Mouse (Mus musculus) left cerebral cortex, postnatal 4 days (tissue): ENCODE measurements around the gene D630039A03Rik. TPM values are rescaled to one million over a fixed set of nuclear protein-coding genes. Genes with fewer than 3 reads are reported as not detected.
A peak's percentile ranks its signal among the peaks of the same experiment; 100 is the strongest.

ENCODE experiments used
- DNase-seq: peaks from one replicate; pipeline ENCODE4 v3.0.0-alpha.2; 2022
- intact Hi-C: fragments of 180-260 bp; cut with DNase I; formaldehyde crosslinking; loops from one replicate; pipeline ENCODE4 v1.15.1; 2025
- total RNA-seq, 2 experiments: library from RNA; stranded (reverse); gene quantifications; 2 replicates each; pipeline ENCODE4 v1.2.3; 2021

D630039A03Rik gene
- not detected for total RNA-seq

DNA sequence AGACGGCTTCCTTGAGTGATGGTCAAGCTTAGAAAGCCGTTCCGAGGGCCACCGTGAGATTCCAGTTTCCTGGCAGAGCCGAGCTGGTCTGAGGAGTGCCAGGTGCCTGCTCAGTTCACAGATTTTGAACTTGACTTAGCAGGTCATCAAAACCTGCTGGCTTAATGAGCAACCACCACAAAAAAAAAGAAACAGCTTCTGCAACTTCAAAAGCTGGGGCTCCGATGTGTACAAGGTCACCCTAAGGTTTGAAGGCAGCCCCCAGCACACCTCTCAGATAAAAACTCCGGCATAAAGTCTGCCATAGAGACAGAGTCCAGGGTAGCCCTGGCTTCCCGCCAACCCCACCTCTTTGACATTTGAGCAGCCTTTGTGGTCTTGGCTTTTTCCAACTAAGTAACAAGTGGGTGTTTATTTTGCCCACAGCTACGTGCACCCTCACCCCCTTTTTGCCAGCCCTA lies at the start of gene D630039A03Rik:
D630039A03Rik (minus strand) TSS at position 97 of the 461 bp plus-strand sequence.
- intact Hi-C loops = no loop called here
- peak; percentile 44 for DNase-seq

DNA sequence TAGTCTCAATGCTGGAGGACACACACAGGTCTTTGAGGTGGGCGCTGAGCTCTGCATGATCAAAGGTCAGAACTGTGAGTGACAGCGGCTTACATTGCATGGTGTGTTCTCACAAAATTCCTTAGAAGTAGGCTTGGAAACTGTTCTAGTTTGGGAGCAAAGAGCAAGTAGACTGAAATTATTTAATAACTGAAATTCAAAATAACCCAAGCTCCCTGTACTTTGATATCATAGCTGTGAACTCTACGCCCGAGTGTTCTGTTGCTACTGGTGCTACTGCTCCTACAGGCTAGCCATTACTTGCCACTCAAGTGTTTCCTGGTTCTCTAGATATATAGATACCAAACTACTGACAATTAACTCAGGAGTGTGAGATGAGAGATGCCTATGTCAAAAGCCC lies 49.4 kb upstream of the D630039A03Rik start:
- intact Hi-C loops = no loop called here
- DNase-seq = no peak

DNA sequence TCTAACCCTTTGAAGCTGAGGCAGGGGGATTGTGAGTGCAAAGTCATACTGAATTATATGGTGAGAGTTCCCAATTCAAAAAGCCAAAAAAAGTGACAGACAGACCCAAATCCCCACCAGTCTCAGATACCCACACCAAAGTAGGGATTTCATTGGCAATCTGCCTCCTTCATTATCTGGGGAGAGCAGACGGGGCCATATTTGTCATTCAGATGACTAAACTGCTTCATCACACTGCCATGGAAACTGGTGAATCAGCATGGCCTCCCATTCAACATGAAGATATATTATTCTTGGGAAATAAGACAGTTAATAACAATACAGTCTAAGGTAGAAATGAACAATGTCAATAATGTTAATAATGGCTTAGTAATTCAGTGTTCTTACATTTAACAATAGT lies 48.0 kb upstream of the D630039A03Rik start:
- intact Hi-C loops = no loop called here
- DNase-seq = no peak

DNA sequence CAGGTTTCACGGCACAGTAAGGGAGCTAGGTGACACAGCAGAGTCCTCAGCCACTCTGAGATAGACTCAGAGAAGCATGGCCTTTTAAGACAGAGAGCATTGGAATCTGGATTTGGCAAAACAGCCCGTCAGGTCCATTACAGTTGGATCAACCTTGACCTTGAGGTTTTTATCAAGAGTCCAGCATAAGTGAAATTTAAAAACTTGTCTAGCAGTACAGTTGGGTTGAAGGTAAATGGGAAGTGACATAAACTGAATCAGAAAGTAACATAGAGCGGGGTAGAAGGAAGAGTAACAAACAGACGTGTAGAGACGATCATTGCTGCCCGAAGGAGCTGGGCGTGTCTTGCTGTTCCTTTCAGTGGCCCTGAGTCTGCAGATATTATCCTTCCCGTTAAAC lies 43.0 kb upstream of the D630039A03Rik start:
- intact Hi-C loops = no loop called here
- no peak for DNase-seq

DNA sequence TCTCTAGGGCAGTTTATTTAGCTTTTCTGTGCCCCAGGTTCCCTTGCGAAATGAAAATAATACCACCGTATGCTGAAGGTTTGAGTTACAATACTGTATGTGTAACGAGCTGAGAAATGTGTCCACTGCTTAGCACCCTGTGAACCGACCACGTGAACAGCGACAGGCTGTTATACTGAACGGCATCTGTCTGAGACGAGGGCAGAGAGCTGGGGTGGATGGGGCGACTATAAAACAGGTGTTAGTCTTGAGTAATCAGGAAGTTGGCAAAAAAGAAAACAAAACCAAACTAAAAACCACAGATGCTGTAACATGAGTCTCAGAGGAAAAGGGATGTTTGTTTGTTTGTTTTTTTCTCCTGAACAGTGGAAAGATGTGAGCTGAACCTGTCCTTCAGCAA lies 42.0 kb upstream of the D630039A03Rik start:
- intact Hi-C loops = no loop called here
- no peak for DNase-seq

DNA sequence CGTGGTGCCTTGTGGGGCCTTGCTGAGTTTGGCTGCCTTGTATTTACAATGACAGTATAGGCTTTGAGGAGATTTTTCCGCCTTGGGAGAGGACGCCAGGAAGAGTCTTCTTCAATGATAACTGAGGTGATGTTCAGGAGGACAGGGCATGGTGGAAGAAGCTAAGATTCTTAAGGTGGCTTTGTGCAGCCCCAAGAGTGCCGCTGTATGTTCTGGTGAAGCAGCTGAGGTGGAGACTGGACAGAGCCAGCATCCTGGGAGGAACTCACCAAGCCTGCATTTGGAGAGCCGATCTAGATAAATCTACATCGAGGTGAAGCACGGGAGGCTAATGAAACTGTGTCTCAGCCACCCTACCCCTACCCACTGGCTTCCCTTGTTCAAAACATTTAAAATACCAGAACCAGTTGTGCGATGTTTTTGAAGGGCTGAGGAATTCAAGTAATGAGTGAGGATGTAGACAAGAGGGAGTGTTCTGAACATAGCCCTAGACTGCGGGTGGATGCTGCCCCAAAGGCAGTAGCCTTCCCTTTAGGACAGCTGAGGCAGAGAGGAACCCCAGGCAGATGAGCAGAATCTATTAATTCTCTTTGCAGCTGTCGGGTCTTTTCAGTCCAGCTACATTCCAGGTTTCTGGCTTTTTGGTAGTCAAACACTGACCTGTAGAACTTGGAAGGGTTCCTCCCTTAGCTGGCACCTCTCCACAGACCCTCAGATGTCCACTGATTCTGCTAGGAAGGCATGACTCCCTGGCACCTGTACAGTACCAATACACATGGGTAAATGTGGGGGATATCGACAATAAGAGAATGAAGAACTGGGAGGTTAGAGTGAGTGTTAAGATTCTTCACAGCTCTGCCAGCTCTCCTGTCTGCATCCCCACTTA lies 41.3 kb upstream of the D630039A03Rik start:
- intact Hi-C loops = no loop called here
- DNase-seq = peak; percentile 23

DNA sequence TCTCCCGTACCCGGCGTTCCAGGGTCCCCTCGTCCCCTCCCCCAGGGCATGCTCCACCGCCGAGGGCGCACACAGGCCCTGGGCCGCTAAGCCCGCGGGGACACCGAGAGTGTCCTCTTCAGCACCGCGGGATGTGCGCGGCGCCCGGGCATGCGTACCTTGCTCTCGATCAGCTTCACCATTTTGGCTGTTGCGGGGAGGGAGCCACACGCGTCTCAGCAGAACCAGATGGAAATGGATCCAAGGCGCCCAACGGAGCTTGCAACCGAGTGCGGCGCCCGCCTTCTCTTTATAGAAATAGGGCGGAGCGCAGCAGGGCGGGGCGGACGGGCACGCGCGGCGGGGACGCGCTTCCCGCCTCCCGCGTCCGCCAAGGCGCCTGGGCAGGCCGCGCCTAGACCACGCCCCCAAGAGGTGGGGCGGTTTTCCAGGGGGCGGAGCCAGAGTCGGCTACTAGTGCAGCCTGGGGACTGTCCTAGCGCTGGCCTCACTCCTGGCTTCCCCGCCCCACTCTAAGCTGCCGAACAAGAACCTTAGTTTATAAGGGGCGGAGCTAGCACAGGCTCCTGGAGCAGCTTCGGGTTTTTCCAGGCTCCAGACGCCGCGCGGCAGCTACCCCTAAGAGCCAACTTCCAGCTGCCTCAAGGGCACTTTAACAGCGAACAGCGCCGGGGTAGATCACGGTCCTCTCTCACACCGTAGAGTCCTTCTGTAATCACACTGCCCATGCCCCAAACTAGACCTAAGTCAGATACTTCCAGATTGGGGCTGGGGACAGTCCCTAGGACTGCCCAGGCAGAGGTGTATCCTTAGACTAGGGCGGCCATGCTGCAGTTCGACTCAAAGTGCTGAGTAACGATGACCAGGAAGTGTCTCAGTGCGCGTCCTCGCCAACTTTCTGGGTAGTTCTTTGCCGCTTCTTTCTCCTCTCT lies 40.2 kb upstream of the D630039A03Rik start, which contains the start of gene Txn1:
Txn1 (minus strand) TSS at position 383 of the 932 bp plus-strand sequence.
- DNase-seq = peak; percentile 97
- intact Hi-C loops = no loop called here

DNA sequence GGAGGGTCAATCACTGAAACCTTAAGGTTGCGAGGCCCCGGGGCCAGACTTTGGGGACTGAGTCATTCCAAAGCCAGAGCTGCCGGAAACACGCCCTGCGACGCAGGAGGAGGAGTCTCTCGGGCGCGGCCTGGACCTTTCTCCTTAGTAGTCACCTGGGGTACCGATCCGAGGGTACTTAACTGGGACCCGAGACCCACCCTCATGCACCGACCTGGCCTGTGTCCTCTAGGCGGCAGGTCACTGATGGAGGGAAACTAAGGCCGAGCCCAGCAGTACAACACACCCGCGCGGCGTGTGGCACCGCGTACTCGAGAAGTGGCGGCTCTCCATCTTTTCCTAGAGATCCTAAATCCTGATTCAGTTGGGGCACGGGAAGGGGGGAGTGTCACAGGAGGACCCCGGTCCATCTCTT lies 39.5 kb upstream of the D630039A03Rik start:
- intact Hi-C loops = no loop called here
- peak; percentile 46 for DNase-seq

DNA sequence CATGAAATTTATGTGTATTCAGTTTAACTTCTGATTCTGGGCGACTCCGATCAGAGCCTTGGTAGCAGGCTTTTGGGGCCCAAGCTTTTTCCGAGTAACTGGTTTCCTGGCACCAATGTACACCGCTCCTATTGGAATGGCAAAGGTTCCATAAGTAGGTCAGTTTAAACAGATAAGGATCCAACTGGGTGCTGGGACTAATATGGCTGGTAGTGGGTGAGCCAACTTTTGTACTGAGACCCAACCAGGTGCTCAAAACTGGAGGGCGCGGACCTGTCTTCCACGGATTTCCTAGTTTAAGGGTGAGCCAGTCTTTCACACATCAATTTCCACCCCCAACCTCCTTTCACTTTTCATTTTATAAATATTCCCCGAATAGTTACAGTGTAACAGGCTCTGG lies 38.9 kb upstream of the D630039A03Rik start:
- no peak for DNase-seq
- intact Hi-C loops = no loop called here

DNA sequence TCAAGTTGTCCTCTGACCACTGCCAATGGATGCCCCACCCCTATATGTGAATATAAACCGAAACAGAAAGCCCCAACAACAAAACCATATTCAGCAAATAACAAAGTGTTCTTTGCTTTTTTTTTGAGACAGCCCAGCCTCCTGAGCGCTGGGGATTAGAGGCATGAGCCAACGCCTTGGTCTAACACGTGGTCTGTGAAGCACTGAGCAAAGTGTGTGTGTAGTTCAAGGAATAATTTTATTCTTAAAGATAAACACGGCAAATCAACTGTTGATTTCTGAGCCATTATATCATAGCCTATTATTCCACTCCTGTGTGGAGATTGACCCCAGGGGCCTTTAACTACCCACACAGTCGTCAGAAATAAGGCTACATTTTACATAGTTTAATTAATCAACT lies 38.5 kb upstream of the D630039A03Rik start:
- intact Hi-C loops = no loop called here
- no peak for DNase-seq

DNA sequence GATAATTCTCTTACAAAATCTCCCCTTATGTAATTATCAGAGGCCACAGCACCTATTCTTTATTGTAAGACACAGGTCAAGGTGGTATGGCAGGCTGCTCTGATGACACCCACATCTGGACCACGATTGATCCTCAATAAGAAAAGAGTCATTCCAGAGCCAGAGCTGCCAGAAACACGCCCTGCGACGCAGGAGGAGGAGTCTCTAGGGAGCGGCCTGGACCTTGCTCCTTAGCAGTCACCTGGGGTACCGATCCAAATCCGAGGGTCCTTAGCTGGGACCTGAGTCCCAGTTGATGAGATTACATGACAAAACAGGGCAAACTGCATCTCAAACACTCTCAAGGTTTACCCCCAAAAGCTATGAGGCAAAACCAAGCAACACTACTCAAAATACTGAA lies 37.7 kb upstream of the D630039A03Rik start:
- intact Hi-C loops = no loop called here
- no peak for DNase-seq

DNA sequence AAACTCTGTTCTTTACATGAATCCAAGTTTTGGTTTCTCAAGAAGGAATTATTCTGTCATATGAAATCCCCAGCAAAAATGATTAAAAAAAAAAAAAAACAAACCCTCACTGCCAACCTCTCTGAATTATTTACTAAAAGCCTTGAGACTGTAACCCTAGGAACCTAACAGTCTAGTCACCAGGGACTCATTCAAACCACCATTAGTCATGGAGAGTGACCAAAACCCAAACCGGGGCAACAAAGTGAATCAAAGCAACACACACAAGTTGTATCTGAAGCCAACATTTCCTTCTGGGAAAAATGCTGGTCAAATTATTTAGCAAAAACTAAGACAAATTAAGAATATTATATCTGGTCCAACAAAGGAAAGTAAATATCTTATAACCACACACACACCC lies 36.8 kb upstream of the D630039A03Rik start:
- intact Hi-C loops = no loop called here
- no peak for DNase-seq

DNA sequence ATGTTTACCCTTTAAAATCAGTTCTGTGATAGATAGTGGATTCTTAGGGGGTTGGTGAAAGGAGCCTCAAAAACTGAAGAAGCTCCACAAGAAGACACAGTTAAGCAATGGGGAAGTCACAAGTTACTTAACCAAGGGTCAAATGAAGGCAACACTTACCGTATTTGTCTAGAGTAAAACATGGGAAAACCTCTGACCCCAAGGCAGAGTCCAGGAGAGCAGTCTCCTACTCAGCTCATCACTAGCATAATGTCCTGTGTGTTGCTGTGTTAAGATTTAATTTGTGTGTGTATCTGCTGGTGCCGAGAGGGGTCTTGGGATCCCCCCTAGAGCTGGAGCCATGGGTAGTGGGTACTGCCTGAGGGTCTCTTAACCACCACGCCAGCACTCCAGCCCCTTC lies 36.3 kb upstream of the D630039A03Rik start:
- no peak for DNase-seq
- intact Hi-C loops = no loop called here

DNA sequence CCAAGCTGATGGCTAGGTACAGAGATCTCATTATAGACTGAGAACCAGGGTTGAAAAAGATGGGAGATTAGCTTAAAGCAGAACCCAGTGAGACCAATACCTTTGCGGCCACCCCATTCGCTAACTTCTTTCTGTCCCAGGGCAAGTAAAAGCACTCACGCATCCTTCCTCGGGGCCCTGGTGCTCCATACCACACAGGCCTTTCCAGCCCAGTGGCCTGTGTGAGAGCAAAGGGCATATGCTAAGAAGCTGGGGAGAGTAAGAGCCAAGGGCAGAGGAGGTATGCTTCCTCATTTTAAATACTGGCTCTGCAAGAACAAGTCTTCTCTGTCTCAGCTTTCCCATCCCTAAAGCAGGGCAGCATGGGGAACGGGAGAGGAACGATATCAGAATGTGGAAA lies 33.8 kb upstream of the D630039A03Rik start:
- intact Hi-C loops = no loop called here
- DNase-seq = no peak

DNA sequence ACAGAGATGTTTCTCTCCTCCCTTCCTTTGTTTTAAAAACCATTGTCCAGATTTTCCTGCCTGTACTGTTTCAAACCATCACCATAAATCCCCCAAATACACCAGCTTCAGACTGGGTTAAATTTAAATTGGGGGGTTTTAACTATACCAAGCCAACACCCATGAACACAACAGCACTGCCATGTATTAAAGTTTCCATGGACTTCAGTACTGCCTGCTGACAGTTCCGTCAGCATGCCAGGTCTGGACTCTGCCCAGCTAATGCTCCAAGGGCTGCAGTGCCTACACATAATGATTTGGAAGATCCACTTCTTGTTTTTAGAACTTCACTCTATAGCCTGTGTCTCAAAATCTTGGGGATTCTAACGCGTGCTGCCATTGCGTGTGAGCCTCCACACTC lies 31.4 kb upstream of the D630039A03Rik start:
- DNase-seq = no peak
- intact Hi-C loops = no loop called here

DNA sequence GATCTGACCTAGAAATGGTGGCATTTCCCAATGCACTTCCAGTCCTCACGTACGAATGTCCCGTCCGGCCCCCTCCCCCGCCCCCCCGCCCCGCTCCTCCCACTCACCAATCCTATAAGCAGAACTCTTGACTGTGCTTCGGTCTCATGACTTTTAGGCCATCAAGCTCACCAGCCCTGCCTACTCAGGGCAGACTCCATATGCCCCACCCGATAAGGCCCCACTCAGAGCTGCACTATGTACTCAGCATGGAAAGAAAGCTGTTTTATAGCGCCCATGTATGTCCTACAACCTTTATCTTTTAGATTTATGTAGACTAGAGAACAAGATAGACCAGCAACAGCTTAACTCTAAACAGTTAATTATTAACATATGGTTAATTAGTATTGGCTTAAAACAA lies 30.9 kb upstream of the D630039A03Rik start:
- DNase-seq = no peak
- intact Hi-C loops = no loop called here

DNA sequence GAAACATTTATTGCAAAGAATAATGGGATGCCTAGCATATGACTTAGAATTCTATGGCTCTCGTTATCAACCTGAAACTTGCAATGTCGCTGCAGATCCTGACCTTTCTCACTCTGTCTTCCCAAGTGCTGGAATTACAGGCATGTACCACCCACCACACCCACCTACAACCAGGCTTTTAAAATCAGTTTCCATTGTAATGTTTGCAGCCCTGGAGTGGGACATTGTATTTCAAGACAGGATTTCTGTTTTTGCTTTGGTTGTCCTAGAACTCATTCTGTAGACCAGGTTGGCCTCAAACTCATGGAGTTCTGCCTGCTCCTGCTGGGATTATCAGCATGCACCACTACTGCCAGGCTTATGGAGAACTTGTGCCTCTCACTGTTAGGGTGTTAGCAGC lies 26.8 kb upstream of the D630039A03Rik start:
- DNase-seq = no peak
- intact Hi-C loops = no loop called here

DNA sequence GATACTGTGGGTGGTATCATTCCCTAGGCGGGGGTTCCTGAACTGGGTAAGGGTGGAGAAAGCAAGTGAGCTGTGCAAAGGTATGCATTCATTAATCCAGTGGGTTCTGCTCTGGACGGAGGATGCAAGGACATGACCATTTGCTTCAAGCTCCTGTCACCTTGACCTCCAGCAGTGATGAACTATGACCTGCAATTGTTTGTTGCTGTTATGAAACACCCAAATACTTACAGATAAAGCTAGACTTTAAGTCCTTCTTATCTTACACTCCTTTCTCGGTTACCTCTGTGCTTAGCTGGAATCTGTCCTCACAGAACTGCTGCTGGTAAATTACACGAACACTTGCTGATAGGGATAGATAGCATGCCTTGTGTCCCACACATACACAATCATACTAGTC lies 24.5 kb upstream of the D630039A03Rik start:
- DNase-seq = no peak
- intact Hi-C loops = no loop called here

DNA sequence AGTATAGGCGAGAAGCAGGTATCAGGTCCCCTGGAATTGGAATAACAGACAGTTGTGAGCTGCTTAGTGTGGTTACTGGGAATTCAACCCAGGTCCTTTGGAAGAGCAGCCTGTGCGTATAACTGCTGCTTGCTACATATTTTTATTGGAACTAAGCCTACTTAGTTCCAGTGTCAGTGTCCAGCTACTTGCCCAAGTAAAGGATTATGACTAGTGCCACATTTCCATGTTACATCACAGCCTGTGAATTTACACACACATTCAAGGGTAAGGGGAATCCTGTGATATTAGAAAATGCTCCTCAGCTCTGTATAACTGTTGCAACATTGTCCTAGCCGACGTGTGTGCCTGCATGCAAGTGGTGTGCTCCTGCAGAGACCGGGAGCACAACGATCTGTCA lies 21.2 kb upstream of the D630039A03Rik start:
- no peak for DNase-seq
- intact Hi-C loops = loop anchor here (10.0 kb wide), 1 partner anchor 138 kb away; no protein-coding TSS in a partner anchor

DNA sequence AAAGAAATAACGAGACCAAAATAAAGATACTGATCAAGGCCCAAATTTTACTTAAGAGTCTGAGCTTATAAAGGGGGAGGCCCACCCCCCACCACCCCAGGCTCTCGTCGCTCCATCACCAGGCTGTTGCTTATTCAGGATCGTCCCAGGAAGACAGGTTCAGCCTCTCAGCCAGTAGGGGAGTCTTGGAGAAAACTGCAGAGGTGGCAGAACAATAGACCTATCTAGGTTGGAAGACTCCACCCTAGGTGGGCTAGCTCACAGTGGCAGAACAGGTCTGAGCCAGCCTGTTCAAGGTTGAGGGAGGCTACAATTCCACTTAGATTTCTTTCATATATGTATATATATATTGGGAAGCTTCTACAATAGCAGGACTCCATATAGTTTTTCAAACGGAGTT lies 18.1 kb upstream of the D630039A03Rik start:
- no peak for DNase-seq
- intact Hi-C loops = loop anchor here (10.0 kb wide), 1 partner anchor 141 kb away; no protein-coding TSS in a partner anchor

DNA sequence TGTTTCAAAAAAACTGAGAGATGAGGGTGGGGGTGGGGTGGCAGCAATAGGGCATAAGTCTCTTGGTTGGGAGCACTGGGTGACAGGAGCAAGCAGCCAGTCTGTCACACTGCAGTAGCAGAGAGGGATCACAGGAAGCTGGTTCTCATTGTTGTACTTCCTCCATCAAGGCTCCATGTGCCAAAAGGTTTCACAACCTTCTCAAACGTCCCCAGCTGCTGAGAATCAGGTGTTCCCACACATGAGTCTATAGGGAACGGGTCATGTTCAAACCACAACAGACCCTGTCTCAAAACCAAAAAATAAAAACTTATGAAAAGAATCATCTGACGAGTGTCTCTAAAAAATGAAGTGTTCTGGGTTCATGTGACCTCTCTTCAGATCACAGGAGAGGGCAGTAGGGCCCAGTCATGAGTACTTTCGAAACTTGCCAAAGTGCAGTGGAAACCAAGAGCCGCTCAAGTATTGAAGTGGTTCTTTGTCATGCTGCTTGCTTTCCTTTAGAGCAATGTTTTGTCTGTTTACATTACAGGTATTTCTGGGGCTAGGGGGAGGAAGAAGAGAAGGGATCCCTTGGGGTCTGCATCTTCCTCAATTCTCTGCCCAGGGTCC lies 14.6 kb upstream of the D630039A03Rik start:
- DNase-seq = no peak
- intact Hi-C loops = loop anchor here (10.0 kb wide), 1 partner anchor 144 kb away; no protein-coding TSS in a partner anchor
